Mouse (Mus musculus) inflammation-experienced regulatory T-cells, adult 6 months (primary cell): ENCODE measurements around the gene Evx1. TPM values are rescaled to one million over a fixed set of nuclear protein-coding genes. Genes with fewer than 3 reads are reported as not detected.

Experiments
- ATAC-seq: one replicate; pipeline ENCODE4 v1.8.0; 2017
- polyA plus RNA-seq, 3 experiments: library from polyadenylated mRNA; unstranded; fragments of 100-300 nt; shearing (Covaris generic); gene quantifications; one replicate each; pipeline ENCODE4 v1.2.1; 2017

The Evx1 gene
- polyA plus RNA-seq: not detected

- ATAC-seq: no peak
Observed at GRCm38 (mm10) chr6:52313391-52314303, at the start of gene Evx1. Gene Evx1 (plus strand): TSS chr6:52313498.

DNA sequence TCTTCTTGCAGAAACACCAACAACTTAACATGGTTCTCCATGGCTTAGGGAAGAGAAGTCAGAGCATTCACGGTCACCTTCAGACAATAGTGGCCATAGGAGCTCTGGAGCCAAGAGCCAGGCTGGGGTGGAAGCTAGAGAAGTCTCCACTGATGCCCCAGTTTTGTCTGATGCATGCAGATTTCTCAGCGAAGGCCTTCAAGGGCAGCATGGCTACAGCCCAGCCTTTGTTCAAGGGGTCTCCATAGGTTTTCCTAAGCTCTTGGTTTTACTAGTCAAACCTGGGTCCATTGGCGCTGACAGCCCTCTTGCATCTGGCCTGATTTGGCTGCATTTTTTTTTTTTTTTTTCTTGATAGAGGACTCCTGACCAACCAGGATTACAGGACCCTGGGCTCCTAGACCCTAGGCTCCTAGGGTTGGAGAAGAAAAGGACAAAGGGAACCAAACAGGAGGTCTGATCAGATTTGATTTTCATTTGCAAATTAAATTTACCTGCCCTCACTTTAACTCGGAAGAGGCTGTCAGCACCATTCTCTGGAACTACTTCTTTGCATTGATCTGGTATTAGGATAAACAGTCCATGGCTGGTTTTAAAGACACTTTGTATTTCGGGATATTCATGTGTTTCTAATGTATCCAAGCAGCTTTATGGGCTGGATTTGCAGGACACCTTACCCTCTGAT, 49.0 kb upstream of the Evx1 start:
- no peak for ATAC-seq

DNA sequence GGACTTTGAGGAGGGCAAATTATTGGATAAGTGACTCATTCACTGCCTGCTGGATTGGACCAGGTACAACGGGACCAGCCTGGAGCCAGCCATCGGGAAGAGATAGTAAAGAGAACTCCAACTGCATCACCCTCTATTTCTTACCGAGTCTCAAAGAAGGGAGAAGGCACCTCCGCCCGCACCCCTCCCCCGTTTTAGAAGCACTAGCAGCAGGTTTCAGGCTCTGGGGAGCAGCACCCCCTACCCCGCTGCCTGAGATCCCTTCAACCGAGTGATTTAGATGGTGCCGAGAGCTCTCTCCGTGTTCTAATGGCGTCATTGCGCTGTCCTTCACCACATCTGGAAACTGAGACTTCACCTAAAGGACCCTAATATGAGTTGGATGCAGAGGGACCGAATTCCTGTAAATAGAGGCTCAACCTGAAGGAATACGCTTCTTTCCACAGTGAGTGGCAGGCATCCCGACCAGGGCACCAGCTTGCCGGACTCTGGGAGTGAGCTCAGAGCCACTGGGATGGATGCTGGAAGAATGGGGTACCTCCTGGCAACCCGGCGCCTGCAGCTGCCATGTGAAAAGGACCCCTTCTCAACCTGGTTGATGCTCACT, 47.9 kb upstream of the Evx1 start:
- ATAC-seq: no peak

- no peak for ATAC-seq
Observed at GRCm38 (mm10) chr6:52265913-52266665, 47.2 kb upstream of the Evx1 start.

DNA sequence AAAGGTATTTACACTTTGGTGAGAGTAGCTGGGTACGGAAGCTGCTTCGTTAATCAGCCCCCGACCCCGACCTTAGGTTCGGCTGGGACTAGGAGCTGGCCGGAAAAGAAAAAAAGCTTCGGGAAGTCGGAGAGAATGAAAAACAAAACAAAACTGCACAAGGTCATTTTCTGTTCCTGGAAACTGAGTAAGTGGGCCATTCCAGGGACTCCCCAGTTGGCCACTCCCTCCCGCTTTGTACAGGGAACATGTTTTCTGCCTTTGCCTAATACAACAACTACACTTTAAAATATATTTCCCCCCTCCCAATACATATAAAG, 46.7 kb upstream of the Evx1 start:
- ATAC-seq: no peak

DNA sequence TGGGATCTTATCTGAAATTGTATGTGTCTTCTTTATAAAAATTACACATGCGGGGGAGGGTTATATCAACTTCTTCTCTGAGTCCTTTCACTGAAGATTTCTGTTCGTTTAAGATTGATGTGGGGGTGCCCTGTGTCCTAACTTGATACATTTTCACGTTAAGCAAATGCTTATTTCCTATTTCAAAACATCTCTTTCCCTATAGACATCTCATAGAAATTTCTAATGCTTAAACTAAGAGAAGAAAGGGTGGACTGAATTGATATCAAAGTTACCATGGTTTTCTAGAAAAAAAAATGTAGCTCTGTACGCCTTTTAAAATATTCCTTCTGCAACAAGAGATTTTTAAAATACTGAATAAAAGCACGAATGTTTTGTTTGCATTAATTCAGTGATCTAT, 46.1 kb upstream of the Evx1 start:
- no peak for ATAC-seq

- ATAC-seq: no peak
Observed at GRCm38 (mm10) chr6:52267691-52268090, 45.6 kb upstream of the Evx1 start.

DNA sequence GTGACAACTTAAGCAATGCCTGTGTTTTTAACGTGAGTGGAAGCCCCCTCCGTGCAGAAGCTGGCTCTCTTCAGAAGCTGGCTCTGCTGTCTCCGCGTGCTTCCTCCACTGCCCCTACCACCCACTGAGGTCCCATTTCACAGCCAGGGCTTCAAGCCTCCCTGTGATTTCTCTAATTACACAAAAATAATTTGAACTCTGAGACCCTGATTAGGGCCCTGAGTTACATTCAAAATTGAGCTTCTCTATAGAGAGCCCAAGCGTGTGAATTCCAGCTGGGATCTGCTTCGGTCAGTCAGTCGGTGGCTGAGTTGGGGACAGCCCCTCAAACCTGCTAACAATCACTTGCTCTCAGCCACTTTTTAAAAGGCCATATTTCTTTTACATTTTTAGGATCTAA, 45.0 kb upstream of the Evx1 start:
- no peak for ATAC-seq

DNA sequence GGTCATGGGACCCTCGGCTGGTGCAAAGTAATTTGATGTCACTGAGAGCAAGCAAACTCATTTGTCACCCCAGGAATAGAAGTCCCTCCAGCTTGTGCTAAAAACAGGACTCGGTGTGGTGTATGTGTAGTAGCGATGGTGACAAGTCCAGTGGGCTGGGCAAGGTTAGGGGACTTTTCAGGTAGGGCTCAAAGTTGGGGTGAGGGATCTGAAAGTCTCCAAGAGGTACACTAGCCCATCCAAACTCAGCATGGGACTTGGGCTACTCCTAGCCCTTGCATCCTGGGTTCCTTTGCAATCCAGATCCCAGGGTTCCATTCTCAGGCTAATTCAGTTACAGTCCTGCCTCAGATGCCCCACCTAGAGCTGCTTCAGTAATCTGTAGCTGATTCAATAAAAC, 44.5 kb upstream of the Evx1 start:
- ATAC-seq: no peak

DNA sequence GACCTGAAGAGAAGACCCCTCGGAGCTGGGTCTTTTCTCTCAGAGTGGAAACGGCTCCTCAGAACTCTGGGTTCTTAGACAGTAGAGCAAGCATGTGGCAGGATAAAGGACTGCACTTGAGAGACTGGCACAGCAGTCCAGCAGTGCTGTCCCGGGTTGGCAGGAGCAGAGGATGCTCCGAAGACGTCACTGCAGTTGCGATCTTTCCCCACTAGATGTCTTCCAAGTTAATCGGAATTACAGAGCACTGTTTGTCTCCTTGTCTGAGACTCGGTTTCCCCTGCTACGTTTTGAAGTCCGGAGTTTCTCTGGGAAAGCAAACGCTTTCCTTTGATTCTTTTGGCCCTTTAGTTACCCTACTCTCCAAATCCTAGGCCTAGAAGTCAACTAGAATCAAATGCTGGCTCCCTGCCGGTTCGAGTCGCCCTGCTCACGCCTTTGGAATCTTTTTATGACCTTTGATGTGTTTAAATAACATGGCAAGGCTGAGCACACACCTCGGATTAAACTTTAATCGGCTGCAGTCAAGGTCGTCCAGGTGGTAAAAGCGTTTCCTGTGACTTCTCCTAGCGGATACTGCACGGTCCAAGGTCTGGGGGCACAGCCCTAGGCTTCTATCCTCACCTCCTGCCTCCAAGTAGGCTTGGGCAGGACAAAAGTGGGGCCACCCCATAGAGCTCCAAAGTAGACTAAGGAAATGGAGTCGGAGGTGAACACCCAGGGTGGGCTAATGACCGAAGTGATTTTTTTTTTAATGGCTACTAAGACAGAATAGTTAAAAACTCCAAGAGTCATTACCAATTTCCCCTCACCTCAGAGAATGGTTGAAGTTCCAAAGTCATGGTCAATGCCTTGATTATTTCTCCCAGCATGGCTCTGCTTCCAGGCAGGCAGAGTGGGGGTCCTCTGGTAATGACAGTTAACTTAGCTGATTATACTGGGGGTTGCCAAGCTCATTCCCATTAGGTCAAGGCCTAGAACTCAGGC, 42.5 kb upstream of the Evx1 start:
- peak; percentile 66 for ATAC-seq

GRCm38 (mm10) chr6:52272766-52273655, 40.3 kb upstream of the Evx1 start:
- ATAC-seq: no peak

GRCm38 (mm10) chr6:52273656-52274280, 39.5 kb upstream of the Evx1 start:
- ATAC-seq: no peak

DNA sequence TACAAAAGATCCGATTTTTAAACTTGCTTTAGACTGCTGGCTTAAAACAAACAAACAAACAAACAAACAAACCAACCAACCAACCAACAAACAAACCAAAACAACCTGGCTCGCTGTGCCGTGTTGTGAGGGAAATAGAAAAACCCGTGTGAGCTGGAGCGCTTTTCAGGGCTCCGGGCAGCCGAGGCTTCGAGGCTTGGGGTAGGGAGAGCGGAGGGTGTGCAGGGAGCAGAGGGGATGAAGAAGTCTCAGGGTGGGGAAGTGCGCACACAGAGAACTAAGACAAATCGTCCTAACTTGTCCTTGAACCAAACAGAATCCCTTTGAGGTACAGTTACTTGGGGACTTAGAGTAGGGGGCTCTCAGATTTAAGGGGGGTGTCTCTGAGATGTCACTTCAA, 38.7 kb upstream of the Evx1 start:
- no peak for ATAC-seq

GRCm38 (mm10) chr6:52275563-52276280, 37.6 kb upstream of the Evx1 start:
- no peak for ATAC-seq

- ATAC-seq: no peak
Observed at GRCm38 (mm10) chr6:52276382-52276781, 36.9 kb upstream of the Evx1 start.

- no peak for ATAC-seq
Observed at GRCm38 (mm10) chr6:52276920-52277319, 36.4 kb upstream of the Evx1 start.

- no peak for ATAC-seq
Observed at GRCm38 (mm10) chr6:52281084-52281483, 32.2 kb upstream of the Evx1 start.

DNA sequence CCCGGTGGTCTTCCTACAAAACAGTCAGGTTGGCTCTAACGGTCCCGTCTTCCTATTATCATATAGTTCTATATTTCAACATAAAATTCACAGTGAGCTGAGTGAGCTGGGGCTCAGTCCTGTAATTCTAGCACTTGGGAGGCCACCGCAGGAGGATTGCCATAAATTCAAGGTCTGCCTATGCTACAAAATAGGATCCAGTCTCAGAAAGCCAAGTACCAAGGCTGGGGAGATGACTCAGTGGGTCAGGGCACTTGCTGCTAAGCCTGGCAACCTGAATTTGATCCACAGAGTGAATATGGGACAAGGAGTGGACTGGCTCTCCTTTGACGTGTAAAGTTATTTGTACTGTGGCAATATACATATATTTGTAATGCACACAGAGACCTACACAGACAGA, 29.4 kb upstream of the Evx1 start:
- no peak for ATAC-seq

- ATAC-seq: no peak
Observed at GRCm38 (mm10) chr6:52290186-52290585, 23.1 kb upstream of the Evx1 start.
